Mouse (Mus musculus) hindbrain, embryonic 14.5 days (tissue): ENCODE measurements around the gene Polk. TPM values are rescaled to one million over a fixed set of nuclear protein-coding genes. Genes with fewer than 3 reads are reported as not detected.

Experiments
- ATAC-seq: fragments of 200-750 bp; cut with Nextera tagmentation; 2 replicates; pipeline ENCODE4 v1.8.0; 2017; ENCODE audit warnings: moderate number of reproducible peaks, mild to moderate bottlenecking, moderate TSS enrichment, moderate library complexity; ENCODE audit not compliant: low FRiP score
- DNase-seq: peaks from one replicate; pipeline ENCODE4 v3.0.0-alpha.2; 2015; ENCODE audit warnings: low spot score
- H3K27ac ChIP-seq: fragments of 300-500 bp; sonication (generic); 2 replicates; pipeline ENCODE4 v1.5.1; 2014; ENCODE audit warnings: mild to moderate bottlenecking, moderate library complexity
- H3K27me3 ChIP-seq: fragments of 300-500 bp; sonication (generic); 2 replicates; pipeline ENCODE4 v1.6.1; 2014; ENCODE audit warnings: mild to moderate bottlenecking, low read length, mixed read lengths; ENCODE audit not compliant: control insufficient read depth, insufficient read depth
- H3K36me3 ChIP-seq: fragments of 300-500 bp; sonication (generic); replicated peaks from 2 replicates; pipeline ENCODE4 v1.6.1; 2014; ENCODE audit not compliant: control insufficient read depth, insufficient read depth
- H3K4me1 ChIP-seq: fragments of 300-500 bp; sonication (generic); replicated peaks from 2 replicates; pipeline ENCODE4 v1.6.1; 2014; ENCODE audit warnings: antibody characterized with exemption, low read length, mixed read lengths; ENCODE audit not compliant: control insufficient read depth, insufficient read depth
- H3K4me2 ChIP-seq: fragments of 300-500 bp; sonication (generic); replicated peaks from 2 replicates; pipeline ENCODE4 v1.6.1; 2014; ENCODE audit warnings: mild to moderate bottlenecking, moderate library complexity
- H3K4me3 ChIP-seq: fragments of 300-500 bp; sonication (generic); replicated peaks from 2 replicates; pipeline ENCODE4 v1.5.1; 2014; ENCODE audit warnings: mild to moderate bottlenecking, low read length
- H3K9ac ChIP-seq: fragments of 300-500 bp; sonication (generic); 2 replicates; pipeline ENCODE4 v1.6.1; 2014
- H3K9me3 ChIP-seq: fragments of 300-500 bp; sonication (generic); 2 replicates; pipeline ENCODE4 v1.6.1; 2016; ENCODE audit warnings: low read length; ENCODE audit not compliant: control insufficient read depth
- WGBS: fragments of 180-500 bp; shearing (Covaris S2); extraction: QIAGEN DNeasy Blood & Tissue Kit; methylation state at CpG from one replicate; pipeline ENCODE4 v1.1.7; 2014; 5-methylcytosine and 5-hydroxymethylcytosine counted together
- polyA plus RNA-seq: library from polyadenylated mRNA; unstranded; fragments of >200 nt; fragmentation: Nextera tagmentation; extraction: Ambion mirVana; gene quantifications from 2 replicates; pipeline ENCODE4 v1.2.1, GENCODE M21; 2014

The Polk gene
- polyA plus RNA-seq = 6.8 and 7.6 TPM in 2 replicates

DNA sequence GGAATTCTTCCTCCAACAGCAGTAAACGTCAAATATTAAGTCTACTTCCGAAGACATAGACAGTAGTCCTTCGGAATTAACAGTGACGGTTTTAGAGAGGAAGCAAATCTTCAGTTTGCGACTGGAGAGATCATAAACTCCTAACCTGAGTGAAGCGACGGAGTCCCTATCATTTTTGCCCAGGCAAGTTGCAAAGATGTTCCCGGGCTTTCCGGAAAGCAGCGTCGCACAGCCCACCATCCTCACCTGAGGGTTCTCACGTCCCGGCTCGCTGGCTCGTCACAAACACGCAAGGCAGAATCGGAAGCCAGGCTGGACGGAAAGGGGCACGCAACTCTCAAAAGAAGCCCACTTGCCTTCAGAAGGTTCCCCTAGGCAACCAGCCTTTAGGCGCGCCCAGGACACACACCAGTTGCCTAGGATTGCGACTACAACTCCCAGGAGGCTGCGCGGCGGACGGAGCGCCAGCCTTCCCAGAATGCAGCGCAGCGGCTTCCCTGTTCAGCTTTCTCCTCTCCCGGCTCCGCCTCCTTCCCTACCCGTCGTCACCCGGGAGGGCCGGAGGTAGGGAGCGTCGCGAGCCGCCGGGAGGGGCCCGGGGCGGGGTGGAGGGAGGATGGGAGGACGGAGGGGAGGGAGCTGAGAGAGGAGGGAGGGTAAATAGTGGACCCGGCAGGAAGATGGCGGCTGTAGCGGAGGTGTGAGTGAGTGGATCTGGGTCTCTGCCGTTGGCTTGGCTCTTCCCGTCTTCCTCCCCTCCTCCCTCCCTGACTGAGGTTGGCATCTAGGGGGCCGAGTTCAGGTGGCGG, at the start of gene Polk, which contains the start of gene Col4a3bp:
Polk (minus strand) TSS at position 499 of the 809 bp plus-strand sequence.
Col4a3bp (plus strand) TSS at position 538 of the 809 bp plus-strand sequence.
- Histone ChIP-seq H3K9me3 (no peaks in the 10 kb centered on the region), H3K27ac (peak within 1 kb of the TSS; percentile 96), H3K4me1 (peaks cover 14% of the 10 kb centered on the region), H3K4me3 (peak within 1 kb of the TSS; percentile 85), H3K9ac (peak within 1 kb of the TSS; percentile 95), H3K4me2 (peak within 1 kb of the TSS; percentile 83), H3K36me3 (no peaks in the 10 kb centered on the region), H3K27me3 (no peaks in the 10 kb centered on the region)
- DNase-seq (peak; percentile 98), ATAC-seq (peak; percentile 99)
- WGBS = under 1% methylated on average over 48 of the region's 50 CpGs

DNA sequence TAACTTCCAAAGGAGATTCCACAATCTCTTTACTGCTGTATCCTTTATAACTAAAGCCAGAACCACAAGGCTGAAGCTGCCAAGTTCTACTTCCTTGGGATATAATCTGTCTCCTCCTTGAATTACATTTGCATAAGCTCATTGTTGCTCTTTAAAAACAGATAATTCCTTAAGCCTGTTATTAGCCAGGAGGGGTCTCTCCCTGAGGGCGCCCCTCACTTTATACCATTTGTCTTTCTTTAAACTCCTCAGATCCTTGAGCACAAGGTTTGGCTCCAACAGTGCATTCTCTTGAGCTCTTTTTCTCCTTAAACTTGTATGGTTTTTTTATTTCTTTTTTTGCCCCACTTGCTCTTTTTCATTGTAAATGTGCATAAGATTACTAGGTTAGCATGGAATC, 46.3 kb upstream of the Polk start:
- no peaks in the 10 kb centered on the region for H3K9me3 ChIP-seq
- no peaks in the 10 kb centered on the region for H3K27me3 ChIP-seq
- no peak for ATAC-seq
- DNase-seq = no peak
- no peak overlapping the region for H3K4me3 ChIP-seq
- H3K36me3 ChIP-seq = no peaks in the 10 kb centered on the region
- 0 out of 2 replicates have a peak, but pooled peaks cover 4% of the 10 kb centered on the region for H3K4me1 ChIP-seq
- no peak overlapping the region for H3K4me2 ChIP-seq
- 96% methylated on average over 1 of the region's 1 CpGs for WGBS
- H3K27ac ChIP-seq = no peak overlapping the region
- H3K9ac ChIP-seq = no peak overlapping the region

DNA sequence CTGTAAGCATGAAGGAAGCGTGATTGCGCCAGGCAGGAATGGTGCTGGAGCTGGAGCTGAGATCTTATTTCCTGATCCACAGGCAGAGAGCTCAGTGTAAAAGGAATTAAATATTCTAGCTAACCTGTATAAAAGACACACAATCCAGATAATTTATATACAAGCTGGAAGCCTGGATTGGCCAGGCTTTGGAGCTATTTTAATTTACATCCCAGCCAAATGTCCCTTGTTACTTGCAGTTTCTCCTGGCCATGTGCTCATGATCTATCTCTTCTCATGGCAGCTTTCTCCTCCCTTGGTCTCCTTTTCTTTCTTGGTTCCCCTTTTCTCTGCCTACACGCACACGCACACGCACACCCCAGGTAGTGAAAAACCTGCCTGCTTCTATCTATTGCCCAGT, 44.2 kb upstream of the Polk start:
- no peak for ATAC-seq
- no peak overlapping the region for H3K4me2 ChIP-seq

DNA sequence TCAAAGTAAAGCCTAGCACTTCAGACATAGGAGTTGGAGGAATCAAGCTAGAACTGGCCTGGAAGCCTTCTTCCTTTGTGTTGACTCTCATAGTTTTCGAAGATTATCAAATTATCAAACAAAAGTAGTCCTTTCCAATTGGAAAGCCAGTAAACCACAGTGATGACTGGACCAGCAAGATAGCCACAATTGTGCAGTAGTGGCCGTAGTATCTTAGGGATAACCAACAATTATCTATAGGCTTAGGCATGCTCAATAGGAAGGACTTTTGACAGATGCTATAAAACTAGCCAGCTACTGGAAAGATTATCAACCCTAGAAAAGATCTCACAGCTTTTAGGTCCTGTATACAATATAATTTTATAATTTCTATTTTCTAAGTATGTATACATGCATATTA, 41.8 kb upstream of the Polk start:
- Histone ChIP-seq H3K27ac (no peak overlapping the region), H3K4me3 (no peak overlapping the region), H3K9ac (no peak overlapping the region), H3K4me1 (0 out of 2 replicates have a peak, but pooled peaks cover 4% of the 10 kb centered on the region), H3K27me3 (no peaks in the 10 kb centered on the region), H3K9me3 (no peaks in the 10 kb centered on the region), H3K4me2 (no peak overlapping the region), H3K36me3 (no peaks in the 10 kb centered on the region)
- WGBS = 96% methylated on average over 2 of the region's 2 CpGs
- ATAC-seq = no peak
- no peak for DNase-seq

More for the DNA sequence above, 44.2 kb upstream of the Polk start:
- H3K4me1 ChIP-seq = 0 out of 2 replicates have a peak, but pooled peaks cover 4% of the 10 kb centered on the region
- no peaks in the 10 kb centered on the region for H3K36me3 ChIP-seq
- no peak overlapping the region for H3K9ac ChIP-seq
- H3K4me3 ChIP-seq = no peak overlapping the region
- 94% methylated on average over 5 of the region's 5 CpGs for WGBS
- no peak overlapping the region for H3K27ac ChIP-seq
- no peak for DNase-seq
- H3K27me3 ChIP-seq = no peaks in the 10 kb centered on the region
- H3K9me3 ChIP-seq = no peaks in the 10 kb centered on the region

DNA sequence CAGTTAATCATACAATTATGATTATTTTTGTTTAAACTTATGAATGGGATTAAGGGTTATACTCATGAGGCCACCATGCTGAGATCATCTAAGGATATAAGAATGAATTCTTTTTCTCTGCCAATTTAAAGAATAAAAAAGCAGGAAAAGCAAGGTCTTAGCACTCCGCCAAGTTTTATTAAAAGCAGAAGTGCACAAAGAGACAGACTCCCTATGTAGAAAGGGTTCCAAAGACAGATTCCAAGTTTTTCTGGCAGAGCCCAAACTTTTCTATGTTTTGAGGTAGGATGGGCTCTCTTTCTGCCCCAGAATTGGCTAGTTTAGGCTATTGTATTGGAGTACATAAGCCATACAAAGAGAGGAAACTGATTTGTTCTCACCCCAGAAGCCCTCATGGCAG, 37.6 kb upstream of the Polk start:
- no peaks in the 10 kb centered on the region for H3K36me3 ChIP-seq
- H3K4me3 ChIP-seq = no peak overlapping the region
- DNase-seq = no peak
- no peak for ATAC-seq
- no peaks in the 10 kb centered on the region for H3K9me3 ChIP-seq
- no peak overlapping the region for H3K4me2 ChIP-seq
- no peaks in the 10 kb centered on the region for H3K27me3 ChIP-seq
- no peaks in the 10 kb centered on the region for H3K4me1 ChIP-seq
- 82% methylated on average over 1 of the region's 1 CpGs for WGBS
- no peak overlapping the region for H3K9ac ChIP-seq
- no peak overlapping the region for H3K27ac ChIP-seq

DNA sequence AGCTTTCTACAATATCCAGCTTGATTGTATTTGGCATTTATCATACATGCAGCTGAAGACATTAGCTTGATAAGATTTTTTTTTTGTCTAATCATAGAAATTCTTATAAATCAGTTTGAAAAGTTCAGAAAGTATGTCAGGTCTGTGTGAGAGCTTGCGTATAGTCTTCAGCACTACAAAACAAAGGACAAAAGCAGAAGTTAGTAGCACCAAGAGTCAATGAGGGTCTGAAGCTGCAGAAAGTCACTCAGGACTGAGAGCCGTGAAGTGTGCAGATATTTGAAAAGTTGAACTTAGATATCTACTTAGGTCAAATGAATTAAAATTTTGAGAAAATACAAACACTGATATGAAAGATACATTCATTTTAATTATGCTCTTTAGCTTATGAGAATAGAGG, 36.7 kb upstream of the Polk start:
- Histone ChIP-seq H3K4me1 (no peaks in the 10 kb centered on the region), H3K27me3 (no peaks in the 10 kb centered on the region), H3K36me3 (no peaks in the 10 kb centered on the region), H3K4me3 (no peak overlapping the region), H3K27ac (no peak overlapping the region), H3K4me2 (no peak overlapping the region), H3K9me3 (no peaks in the 10 kb centered on the region), H3K9ac (no peak overlapping the region)
- ATAC-seq = no peak
- WGBS = 89% methylated on average over 2 of the region's 2 CpGs
- no peak for DNase-seq

DNA sequence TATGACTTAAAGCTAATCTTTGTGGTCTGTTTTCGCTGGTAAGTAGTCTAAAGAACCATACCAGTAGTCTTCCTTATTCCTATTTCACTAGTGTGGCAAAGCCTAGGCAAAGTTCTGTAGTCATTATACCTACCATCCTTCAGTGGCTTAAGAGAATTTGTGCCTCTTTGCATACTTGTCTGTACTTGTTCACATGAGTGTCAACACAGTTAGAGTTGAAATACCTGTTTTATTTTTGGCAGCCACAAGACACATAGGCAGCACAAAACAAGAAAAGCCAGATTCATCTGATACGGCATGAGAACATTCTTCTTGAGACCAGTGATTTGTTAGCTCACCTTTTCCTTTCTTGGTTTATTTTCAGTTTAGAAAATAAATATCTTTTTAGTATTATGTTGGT, 31.8 kb upstream of the Polk start:
- Histone ChIP-seq H3K27me3 (no peaks in the 10 kb centered on the region), H3K4me1 (no peaks in the 10 kb centered on the region), H3K27ac (no peak overlapping the region), H3K9me3 (no peaks in the 10 kb centered on the region), H3K9ac (no peak overlapping the region), H3K4me3 (no peak overlapping the region), H3K36me3 (peaks cover 11% of the 10 kb centered on the region; the same call in 1 of the 2 replicates), H3K4me2 (no peak overlapping the region)
- ATAC-seq (no peak), DNase-seq (no peak)
- WGBS = 95% methylated on average over 2 of the region's 2 CpGs

DNA sequence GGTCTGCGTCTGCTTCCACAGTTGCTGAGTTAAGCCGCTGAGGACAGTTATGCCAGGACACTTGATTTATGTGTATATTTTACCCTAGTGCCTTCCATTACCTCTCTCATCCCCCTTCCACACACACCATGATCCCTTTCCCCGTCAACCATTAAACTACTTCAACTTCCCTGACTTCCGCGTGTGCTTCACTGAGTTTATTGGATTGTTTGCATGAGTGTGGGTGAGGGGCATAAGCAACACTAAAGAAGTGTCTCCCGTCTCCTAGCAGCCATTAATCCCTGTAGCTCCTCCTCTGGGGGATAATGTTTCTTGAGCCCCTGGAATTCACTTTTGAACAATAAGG, 28.6 kb upstream of the Polk start:
- no peak overlapping the region for H3K27ac ChIP-seq
- no peaks in the 10 kb centered on the region for H3K4me1 ChIP-seq
- H3K4me3 ChIP-seq = no peak overlapping the region
- no peaks in the 10 kb centered on the region for H3K27me3 ChIP-seq
- H3K9me3 ChIP-seq = no peaks in the 10 kb centered on the region
- H3K4me2 ChIP-seq = no peak overlapping the region
- H3K36me3 ChIP-seq = peaks cover 11% of the 10 kb centered on the region; the same call in 1 of the 2 replicates
- WGBS = 74% methylated on average over 6 of the region's 6 CpGs
- DNase-seq (no peak), ATAC-seq (no peak)
- no peak overlapping the region for H3K9ac ChIP-seq

DNA sequence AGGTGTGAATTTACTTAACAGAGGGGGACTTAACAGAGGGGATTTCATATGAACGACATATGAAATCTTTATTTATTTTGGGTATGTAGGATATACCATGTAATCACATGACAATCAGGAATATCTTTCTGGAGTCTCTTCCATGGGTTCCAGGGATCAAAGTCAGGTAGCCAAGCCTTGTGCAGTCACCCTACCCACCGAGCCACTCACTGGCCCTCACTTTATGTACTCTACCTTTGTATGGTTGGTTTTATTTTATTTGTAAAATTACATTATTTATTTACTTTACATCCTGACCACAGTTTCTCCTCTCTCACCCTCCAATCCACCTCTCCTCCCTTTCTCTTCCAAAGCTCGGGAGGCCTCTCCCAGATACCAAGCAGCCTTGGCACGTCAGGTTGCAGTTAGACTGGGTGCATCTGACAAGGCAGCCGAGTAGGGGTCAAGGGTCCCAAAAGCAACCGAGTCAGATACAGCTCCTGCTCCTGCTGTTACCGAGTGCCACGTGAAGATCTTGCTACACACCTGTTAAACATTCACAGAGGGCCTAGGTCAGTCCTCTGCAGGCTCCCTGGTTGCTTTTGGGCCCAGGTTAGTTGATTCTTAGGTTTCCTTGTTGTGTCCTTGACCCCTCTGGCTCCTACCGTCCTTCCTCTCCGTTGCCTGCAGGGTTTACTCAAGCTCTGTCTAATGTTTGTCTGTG, 28.1 kb upstream of the Polk start:
- no peaks in the 10 kb centered on the region for H3K4me1 ChIP-seq
- no peak for ATAC-seq
- no peaks in the 10 kb centered on the region for H3K9me3 ChIP-seq
- H3K4me2 ChIP-seq = no peak overlapping the region
- H3K4me3 ChIP-seq = no peak overlapping the region
- no peak overlapping the region for H3K9ac ChIP-seq
- no peak for DNase-seq
- whole genome bisulfite sequencing = 72% methylated on average over 10 of the region's 10 CpGs
- H3K27me3 ChIP-seq = no peaks in the 10 kb centered on the region
- no peak overlapping the region for H3K27ac ChIP-seq
- H3K36me3 ChIP-seq = peaks cover 11% of the 10 kb centered on the region; the same call in 1 of the 2 replicates
